Mouse (Mus musculus): ENCODE results near the gene Slc12a5.
A peak's percentile ranks its signal among the peaks of the same experiment; 100 is the strongest.

Gene Slc12a5

DNA sequence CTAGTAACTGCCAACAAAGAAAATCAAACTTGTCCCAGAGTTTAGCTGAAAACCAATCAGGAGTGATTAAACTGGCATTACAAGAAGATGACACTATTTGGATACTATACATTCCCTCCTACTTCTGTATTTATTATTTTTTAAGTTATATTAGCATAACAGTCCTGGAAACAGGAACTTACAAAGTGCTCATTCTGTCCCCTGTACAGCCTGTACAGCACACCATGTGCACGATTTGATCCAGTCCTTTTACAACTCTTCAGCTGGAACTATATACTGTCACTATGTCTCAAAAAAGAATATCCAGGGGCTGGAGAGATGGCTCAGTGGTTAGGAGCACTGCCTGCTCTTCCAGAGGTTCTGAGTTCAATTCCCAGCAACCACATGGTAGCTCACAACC, 66.6 kb downstream of the Slc12a5 start:
- DNase-seq (ENCODE audit: low spot score in 2 of 2): no peak

DNA sequence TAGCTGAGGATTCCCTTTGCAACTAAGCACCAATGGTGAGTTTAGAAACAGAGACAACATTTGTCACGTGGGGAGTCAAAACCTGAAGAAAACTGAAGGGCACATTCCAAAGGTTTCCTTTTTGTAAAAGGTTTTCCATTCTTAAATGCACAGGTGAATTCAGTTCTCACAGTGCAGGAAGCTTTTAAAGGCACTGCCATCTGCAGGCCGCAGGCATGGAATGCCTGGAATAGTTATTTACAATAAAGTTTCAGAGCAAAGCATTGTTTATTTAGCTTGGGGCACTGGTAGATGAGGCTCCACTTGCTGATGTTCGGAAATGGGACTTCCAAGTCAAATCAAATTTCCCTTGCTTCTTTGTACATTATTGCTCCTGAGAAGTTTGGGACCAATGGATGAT, 71.9 kb downstream of the Slc12a5 start:
- DNase-seq (ENCODE audit: low spot score in 2 of 2): no peak

DNA sequence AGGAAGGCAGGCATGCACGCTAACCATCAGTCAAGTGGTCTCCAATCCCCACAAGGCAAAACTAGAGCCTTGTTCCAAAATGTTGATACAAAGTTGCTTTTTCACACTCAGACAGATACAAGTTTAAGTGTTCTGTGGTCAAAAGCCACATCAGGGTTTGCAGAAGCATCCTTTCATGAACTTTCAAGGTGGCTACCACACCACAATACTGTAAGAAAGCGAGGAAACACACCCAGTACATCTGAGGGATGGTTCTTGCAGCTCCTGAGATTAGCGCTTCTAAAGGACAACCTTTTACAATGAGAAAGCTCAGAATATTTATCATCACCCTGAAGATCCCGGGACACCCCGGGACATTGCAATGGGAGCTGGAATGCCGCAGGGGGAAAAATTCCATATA, 72.7 kb downstream of the Slc12a5 start:
- no peak for DNase-seq (ENCODE audit: low spot score in 2 of 2)

DNA sequence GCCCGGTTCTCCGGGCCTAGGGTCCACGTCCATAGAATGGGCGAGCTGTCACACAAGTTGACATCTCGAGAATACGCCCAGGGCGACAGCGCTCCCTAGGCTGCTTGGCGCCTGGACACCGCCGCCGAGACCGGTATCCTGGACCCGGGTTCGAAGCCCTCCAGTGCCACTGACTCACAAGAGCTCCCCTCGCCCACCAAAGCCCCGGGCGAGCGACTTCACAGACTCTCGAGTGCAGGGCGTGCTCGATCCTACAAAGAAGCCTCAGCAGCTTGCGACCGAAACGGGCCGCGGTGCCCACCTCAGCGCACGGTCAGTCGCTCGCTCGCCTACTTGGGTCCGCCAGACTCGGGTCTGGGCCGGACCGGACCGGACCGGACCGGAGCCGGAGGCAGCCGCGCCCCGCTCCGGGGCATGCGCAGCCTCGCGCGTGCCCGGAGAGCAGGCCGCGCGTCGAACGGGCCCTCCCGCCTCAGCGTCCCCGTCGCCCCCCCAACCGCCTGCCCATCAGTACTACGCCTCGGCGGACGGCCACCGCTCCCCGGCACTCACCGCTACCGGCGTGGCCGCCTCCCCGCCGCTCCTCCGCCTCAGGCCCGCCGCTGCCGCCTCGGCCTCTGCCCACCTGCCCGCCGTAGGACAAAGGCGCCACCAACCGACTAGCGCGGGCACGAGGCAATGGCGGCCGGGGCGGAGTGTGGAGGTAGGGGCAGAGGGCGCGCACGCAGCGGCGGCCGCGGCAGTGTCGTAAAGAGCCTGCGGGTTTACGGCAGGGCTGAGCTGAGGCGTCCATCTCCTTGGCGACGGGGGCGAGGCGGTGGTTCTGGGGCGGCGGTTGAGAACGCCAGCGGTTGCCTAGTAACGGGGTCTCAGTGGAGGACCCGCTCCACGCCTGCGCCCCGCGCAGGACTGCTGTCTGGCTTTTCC, 73.8 kb downstream of the Slc12a5 start, which contains the start of gene Ncoa5:
Gene Ncoa5 (minus strand): TSS at position 737 of the 927 bp plus-strand sequence.
- DNase-seq (ENCODE audit: low spot score in 2 of 2): peak; percentile 97 to 98

DNA sequence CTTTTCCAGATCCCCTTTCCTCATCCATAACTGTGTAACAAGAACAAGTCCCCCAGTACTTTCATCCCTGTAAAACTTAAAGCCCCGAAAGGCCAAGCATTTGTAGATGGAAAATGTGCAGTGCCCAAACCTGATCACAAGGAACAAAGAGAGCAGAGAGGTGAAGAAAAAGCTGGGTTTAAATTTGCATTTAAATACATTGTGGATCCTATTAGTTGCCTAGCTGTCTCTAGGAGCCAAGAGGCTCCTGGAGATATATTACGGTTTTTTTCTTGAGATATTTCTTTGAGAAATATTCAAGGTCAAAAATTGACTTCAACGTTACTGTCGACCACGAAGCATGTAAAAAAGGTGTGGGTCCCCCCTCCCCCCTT, 74.4 kb downstream of the Slc12a5 start:
- DNase-seq (ENCODE audit: low spot score in 2 of 2): no peak

DNA sequence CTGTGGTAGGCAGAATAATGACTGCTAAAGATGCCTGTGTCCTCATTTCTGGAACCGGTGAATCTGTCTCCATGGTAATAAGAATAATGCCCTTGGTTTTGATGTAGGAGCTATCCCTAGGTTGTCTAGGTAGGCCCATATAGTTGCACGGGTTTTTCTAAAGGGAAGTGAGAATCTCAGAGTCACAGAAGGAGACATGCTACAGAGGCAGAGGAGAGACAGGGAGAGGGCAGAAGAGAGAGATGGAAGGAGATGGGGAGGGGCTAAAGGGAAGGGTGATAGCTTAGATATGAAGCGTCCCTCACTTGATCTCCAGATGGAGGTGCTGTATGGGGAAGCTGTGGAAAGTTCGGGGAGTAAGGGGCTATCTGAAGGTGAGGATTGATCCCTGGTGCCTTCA, 76.8 kb downstream of the Slc12a5 start:
- DNase-seq (ENCODE audit: low spot score in 2 of 2): no peak

DNA sequence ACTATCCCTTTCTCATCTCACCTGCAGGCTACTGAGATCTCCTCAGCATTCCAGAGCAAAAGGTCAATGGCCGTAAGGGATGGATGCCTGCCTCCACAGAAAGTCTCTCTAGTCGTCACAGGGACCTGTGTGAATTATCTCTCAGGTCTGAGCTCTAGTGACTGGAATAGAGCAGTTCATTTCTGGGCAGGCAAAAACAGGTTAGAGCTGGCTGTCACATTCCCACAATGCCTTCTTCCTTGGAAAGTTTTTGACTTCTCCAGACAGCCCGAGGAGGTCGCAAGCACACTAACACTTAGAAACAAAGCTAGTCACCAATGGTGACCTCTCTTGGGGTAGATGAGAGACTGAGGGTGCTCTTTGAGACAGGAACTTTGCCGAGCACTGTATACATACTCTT, 81.5 kb downstream of the Slc12a5 start:
- no peak for DNase-seq (ENCODE audit: low spot score in 2 of 2)

DNA sequence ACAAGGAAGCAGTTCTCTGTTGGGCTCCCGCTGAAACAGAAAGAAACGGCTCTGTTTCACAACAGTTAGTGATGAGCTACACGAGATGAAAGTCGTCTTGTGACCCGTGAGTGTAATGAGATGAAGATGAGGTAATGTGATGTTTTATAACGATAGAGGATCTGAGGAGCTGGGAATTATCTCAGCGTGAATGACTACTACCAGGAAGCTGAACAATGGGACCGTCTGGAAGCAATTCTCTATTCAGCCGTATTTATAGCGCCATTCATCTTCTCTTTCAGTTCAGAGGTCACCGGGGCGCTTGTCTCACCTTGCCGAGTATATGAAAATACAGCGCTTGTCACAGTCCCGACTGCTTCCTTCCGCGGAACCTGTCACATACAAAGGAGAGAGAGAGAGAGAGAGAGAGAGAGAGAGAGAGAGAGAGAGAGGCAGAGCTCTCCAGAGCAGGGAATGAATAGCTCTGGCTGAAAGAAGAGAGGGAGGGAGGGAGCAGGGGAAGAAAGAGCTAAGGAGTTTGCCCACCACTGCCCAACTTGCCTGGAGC, 82.6 kb downstream of the Slc12a5 start:
- DNase-seq (ENCODE audit: low spot score in 2 of 2): no peak

DNA sequence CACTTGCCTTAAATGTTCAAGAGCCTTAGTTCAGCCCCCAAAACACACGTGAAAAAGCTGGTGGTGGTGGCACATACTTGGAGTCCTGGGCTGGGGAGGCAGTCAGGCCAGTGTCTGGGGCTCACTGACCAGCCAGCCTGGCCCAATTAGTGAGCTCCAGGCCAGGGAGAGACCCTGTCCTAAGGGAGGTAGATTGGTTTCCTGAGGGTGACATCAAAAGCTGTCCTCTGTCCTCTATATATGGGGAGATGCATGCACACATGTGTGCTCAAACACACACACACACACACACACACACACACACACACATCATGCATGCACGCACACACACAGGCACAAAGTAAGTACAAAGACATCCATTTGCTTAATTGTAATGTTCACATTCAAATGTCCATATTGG, 83.1 kb downstream of the Slc12a5 start:
- DNase-seq (ENCODE audit: low spot score in 2 of 2): no peak

DNA sequence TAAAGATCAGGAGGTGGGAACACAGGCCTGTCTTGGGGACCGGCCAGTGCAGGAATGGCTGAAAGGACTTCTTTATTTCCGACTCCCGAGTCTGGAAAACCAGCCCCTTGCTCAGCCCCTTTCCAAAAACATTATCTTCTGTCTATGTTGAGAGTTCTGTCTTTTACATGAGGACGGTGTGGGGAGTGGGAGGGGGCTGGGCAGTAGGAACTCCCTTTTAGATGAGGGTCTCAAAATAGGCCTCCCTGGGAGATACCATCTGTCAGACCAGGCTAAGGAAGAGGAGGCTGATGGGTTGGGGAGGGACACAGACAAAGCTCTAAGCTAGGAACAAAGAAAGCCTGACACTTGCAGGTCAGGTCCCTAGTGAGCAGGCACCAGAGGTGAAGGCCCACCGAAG, 88.4 kb downstream of the Slc12a5 start:
- no peak for DNase-seq (ENCODE audit: low spot score in 2 of 2)

Data from cerebellum, postnatal 4 days (tissue).